Mouse (Mus musculus) bone marrow, adult 2 months (tissue): ENCODE data around the gene 2810408A11Rik. TPM values are rescaled to one million over a fixed set of nuclear protein-coding genes. Genes with fewer than 3 reads are reported as not detected.
A peak's percentile ranks its signal among the peaks of the same experiment; 100 is the strongest.
"Not testable (repeated sequence)": the region's sequence is repeated elsewhere in the genome, so short reads cannot be mapped to it uniquely, and the experiment has no call there.

Source experiments
- H3K27ac ChIP-seq: fragments of 200-500 bp; 2 replicates; pipeline ENCODE4 v1.5.1; 2012; ENCODE audit warnings: low read depth, mild to moderate bottlenecking, control low read depth, inconsistent platforms, low read length; ENCODE audit not compliant: control insufficient read depth, poor library complexity, insufficient read depth
- H3K4me1 ChIP-seq: fragments of 200-500 bp; 2 replicates; pipeline ENCODE4 v1.6.1; 2011; ENCODE audit warnings: low read length; ENCODE audit not compliant: control insufficient read depth, insufficient read depth
- H3K4me3 ChIP-seq: fragments of 200-500 bp; replicated peaks from 2 replicates; pipeline ENCODE3; 2011; ENCODE audit warnings: mild to moderate bottlenecking, low read depth, low read length, control low read depth; ENCODE audit not compliant: control insufficient read depth
- CTCF ChIP-seq: fragments of 200-500 bp; IDR thresholded peaks from 2 replicates; pipeline ENCODE4 v1.5.1; 2011; ENCODE audit warnings: low read length, control low read depth; ENCODE audit not compliant: control insufficient read depth, insufficient read depth
- POLR2A ChIP-seq: fragments of 200-500 bp; IDR thresholded peaks from 2 replicates; pipeline ENCODE4 v1.6.1; 2011; ENCODE audit warnings: low read depth, mild to moderate bottlenecking, control low read depth, low read length, borderline replicate concordance; ENCODE audit not compliant: control insufficient read depth
- WGBS: fragments of 180-500 bp; shearing (Covaris S2); methylation state at CpG from one replicate; pipeline ENCODE4 v1.1.7; 2018; 5-methylcytosine and 5-hydroxymethylcytosine counted together
- polyA plus RNA-seq: library from polyadenylated mRNA; stranded (reverse); fragments of >200 nt; gene quantifications from 2 replicates; pipeline ENCODE4 v1.2.4, GENCODE M21; 2011; ENCODE audit warnings: low replicate concordance; ENCODE audit not compliant: missing spikeins, insufficient read depth, insufficient read length

Gene 2810408A11Rik
- polyA plus RNA-seq, 1 experiment: 5.6 TPM

- Histone ChIP-seq H3K4me3 (no peak overlapping the region), H3K4me1 (peaks cover 3% of the 10 kb centered on the region), H3K27ac (no peak overlapping the region)
- WGBS: 71% methylated on average over 8 of the region's 8 CpGs
- TF ChIP-seq CTCF (no peak), POLR2A (no peak)
Observed at GRCm38 (mm10) chr11:69917379-69917948, 16.7 kb upstream of the 2810408A11Rik start.

DNA sequence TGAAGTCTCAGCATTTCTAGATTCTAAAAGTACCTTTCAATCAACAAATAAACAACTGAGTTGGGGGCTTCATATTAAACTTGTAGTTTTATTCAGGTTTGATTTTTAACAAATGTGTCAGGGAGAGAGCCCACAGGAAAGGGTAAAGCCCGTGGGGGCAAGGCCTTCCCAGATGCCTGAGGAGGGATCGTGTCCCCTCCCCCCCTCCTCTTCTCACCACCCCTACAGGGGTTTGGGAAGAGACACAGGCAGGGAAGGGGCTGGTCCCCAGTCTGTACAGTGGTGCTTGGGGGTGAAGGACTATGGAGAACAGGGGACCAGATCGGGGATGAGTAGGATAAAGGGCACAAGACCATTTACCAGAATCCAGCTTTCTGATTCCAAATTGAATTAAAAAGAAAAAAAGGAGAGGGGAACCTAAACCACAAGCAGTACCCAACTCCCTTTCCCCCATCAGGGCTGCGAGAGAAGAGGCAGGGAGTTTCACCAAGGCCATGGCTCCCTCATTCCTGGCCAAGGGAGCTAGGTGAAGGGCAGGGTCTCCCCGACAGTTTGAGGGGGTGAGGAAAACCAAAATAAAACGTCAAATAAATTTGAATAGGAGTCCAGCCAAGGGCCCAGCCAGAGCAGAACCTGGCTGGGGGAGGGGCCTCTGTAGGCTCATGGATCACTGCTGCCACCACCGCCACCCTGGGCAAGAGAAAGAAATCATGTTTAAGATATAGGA lies 16.0 kb upstream of the 2810408A11Rik start:
- H3K27ac ChIP-seq: peak overlapping the region; percentile 25; the same call in 1 of the 2 replicates
- H3K4me1 ChIP-seq, H3K4me3 ChIP-seq: not testable (repeated sequence)
- 48% methylated on average over 7 of the region's 7 CpGs for WGBS

DNA sequence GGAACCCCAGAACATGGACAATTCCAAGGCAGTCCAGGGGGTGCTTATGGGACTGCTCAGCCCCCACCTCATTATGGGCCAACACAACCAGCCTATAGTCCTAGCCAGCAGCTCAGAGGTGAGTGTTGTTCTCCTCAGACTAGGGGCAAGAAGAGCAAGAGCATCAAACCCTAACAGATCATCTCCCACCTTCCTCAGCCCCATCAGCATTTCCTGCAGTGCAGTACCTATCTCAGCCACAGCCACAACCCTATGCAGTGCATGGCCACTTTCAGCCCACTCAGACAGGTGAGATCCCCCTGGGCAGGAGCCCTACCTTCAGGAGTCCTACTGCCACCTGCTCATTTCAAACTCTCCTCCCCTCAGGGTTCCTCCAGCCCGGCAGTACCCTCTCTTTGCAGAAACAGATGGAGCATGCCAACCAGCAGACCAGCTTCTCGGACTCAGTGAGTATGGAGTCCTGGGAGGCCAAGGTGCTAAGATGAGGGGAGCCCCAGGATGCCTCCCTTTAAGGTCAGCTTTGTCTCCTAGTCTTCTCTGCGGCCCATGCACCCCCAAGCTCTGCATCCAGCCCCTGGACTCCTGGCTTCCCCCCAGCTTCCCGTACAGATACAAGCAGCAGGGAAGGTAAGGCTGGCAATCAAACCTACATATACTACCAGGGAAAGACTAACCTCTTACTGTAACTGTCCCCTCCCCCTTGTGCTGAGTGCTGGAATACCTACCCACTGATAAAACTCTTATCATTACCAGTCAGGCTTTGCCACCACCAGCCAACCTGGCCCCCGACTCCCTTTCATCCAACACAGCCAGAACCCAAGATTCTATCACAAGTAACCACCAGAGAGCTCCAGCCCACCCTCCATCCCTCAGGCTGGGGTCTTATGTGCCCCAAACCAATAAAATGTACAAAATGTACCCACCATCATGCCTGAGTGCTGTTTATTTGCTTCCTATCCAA lies 15.2 kb upstream of the 2810408A11Rik start:
- peak overlapping the region; percentile 48 for H3K4me3 ChIP-seq
- TF ChIP-seq POLR2A (no peak), CTCF (no peak)
- H3K27ac ChIP-seq: peak overlapping the region; percentile 64
- peaks cover 3% of the 10 kb centered on the region for H3K4me1 ChIP-seq
- WGBS: 52% methylated on average over 5 of the region's 5 CpGs

DNA sequence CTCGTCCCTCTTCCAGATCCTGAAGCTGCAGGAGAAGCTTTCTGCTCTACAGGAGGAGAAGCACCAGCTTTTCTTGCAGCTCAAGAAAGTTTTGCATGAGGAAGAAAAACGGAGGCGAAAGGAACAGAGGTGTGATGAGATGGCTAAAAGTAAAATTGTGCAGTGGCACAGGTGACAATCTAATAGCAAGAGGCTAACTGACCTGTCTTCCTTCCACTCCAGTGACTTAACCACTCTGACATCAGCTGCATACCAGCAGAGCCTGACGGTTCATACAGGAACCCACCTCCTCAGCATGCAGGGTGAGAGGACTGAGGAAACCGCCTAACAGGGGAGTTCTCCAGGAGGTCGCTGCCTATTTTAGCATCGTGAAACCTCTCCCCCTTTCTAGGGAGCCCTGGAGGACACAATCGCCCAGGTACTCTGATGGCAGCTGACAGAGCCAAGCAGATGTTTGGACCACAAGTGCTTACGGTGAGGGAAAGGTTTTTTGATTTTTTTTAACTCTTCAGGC lies 14.2 kb upstream of the 2810408A11Rik start:
- no peak overlapping the region for H3K27ac ChIP-seq
- TF ChIP-seq CTCF: no peak
- no peak for TF ChIP-seq POLR2A
- WGBS: 36% methylated on average over 9 of the region's 9 CpGs
- peak overlapping the region; percentile 92 for H3K4me3 ChIP-seq
- peaks cover 3% of the 10 kb centered on the region for H3K4me1 ChIP-seq

DNA sequence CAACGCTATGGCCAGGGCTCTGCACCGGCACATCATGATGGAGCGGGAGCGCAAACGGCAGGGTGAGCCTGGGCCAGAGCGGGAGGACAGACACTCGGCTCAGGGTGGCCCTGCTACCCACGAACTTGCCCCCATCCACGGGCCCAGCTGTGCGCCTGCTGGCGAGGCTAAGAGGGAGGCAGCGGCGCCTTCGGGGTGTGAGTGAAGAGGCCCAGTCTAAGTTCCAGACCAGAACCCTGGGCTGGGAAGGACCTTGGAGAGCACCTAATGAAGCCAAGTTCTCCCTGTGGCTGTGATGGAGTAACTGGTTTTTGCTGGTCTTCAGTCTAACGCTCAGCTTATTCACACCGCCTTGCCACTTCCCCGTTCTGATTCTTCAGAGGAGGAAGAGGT lies 13.6 kb upstream of the 2810408A11Rik start:
- Histone ChIP-seq H3K27ac (peak overlapping the region; percentile 90), H3K4me1 (peaks cover 3% of the 10 kb centered on the region), H3K4me3 (peak overlapping the region; percentile 92)
- TF ChIP-seq CTCF: no peak
- TF ChIP-seq POLR2A: no peak
- 0% methylated on average over 17 of the region's 17 CpGs for WGBS

DNA sequence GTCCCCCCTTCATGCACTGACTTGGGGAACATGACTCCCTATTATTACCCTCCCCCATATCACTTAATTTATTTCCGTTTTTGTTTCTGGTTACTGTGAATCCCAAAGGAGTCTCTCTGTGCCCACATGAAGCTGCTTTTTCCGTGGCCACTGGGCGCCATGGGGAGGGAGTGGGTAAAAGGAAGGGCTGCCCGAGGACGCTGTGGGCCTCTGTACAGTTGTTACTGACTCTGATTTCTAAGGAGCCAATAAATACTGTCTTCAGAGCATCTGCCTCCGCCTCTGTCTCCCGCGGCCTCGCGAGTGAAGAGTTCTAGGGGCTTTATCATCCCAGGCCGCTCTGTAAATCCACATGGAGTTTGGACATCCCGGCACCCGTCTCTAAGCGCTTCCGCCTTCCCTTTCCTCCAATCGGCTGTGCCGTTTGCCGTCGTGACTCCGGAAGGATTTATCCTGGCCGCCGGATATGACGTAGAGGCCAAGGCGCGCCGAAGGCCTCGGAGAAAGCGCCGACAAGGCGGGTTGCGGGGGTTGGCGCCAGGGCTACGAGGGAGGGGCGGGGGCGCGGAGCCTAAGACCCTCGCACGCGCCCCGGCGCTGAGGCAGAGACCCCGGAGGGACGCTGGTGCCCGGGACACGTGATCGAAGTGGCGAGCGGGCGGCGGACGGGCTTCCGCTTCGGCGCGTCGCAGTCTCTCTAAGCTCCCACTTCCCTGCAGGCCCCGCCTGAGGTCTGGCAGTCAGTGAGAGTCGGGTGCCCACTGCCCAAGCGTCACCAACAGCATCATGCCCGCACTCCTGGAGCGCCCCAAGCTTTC lies 13.0 kb upstream of the 2810408A11Rik start, which contains the start of gene Gps2:
TSS of gene Gps2 (plus strand) at position 335 of the 818 bp plus-strand sequence.
- Histone ChIP-seq H3K4me1 (peaks cover 3% of the 10 kb centered on the region), H3K27ac (peak within 1 kb of the TSS; percentile 90), H3K4me3 (peak within 1 kb of the TSS; percentile 92)
- TF ChIP-seq POLR2A: peak; percentile 69; the same call in 1 of the 2 replicates
- TF ChIP-seq CTCF: no peak
- WGBS: 1% methylated on average over 61 of the region's 61 CpGs

- H3K4me3 ChIP-seq: peak overlapping the region; percentile 92
- TF ChIP-seq CTCF (no peak), POLR2A (no peak)
- WGBS: 77% methylated on average over 15 of the region's 15 CpGs
- H3K27ac ChIP-seq: 0 out of 2 replicates have a peak overlapping the region, but pooled peaks have one; percentile 0
- peaks cover 3% of the 10 kb centered on the region for H3K4me1 ChIP-seq
Observed at GRCm38 (mm10) chr11:69912716-69913530, 12.1 kb upstream of the 2810408A11Rik start.
